Mouse (Mus musculus) liver, embryonic 14.5 days (tissue): ENCODE measurements around the gene Adgre5. TPM values are rescaled to one million over a fixed set of nuclear protein-coding genes. Genes with fewer than 3 reads are reported as not detected.
A peak's percentile ranks its signal among the peaks of the same experiment; 100 is the strongest.

Source experiments
- ATAC-seq: fragments of 200-750 bp; cut with Nextera tagmentation; 2 replicates; pipeline ENCODE4 v1.8.0; 2017; ENCODE audit warnings: moderate number of reproducible peaks, mild to moderate bottlenecking, moderate library complexity; ENCODE audit not compliant: insufficient read depth
- DNase-seq, 3 experiments: peaks; one replicate each; pipeline ENCODE4 v3.0.0-alpha.2; 2012 to 2013; ENCODE audit warnings: low read depth in 3 of 3, low spot score in 3 of 3
- H3K27ac ChIP-seq: fragments of 300-500 bp; sonication (generic); 2 replicates; pipeline ENCODE4 v1.5.1; 2014; ENCODE audit warnings: moderate library complexity, mild to moderate bottlenecking, control low read depth, inconsistent platforms
- H3K27me3 ChIP-seq: fragments of 300-500 bp; sonication (generic); 2 replicates; pipeline ENCODE4 v1.6.1; 2014; ENCODE audit warnings: mild to moderate bottlenecking, low read length, moderate library complexity; ENCODE audit not compliant: control insufficient read depth, insufficient read depth
- H3K36me3 ChIP-seq: fragments of 300-500 bp; sonication (generic); replicated peaks from 2 replicates; pipeline ENCODE4 v1.6.1; 2014; ENCODE audit warnings: low read depth; ENCODE audit not compliant: control insufficient read depth, insufficient read depth
- H3K4me1 ChIP-seq, 2 experiments: fragments of 200-500 bp in 1 of 2; fragments of 300-500 bp in 1 of 2; sonication (generic) in 1 of 2; replicated peaks; 2 replicates each; pipeline ENCODE4 v1.6.1; 2012 to 2014; ENCODE audit warnings: antibody characterized with exemption in 1 of 2, inconsistent platforms in 1 of 2, low read length in 1 of 2; ENCODE audit not compliant: control insufficient read depth in 2 of 2, insufficient read depth in 2 of 2
- H3K4me2 ChIP-seq: fragments of 300-500 bp; sonication (generic); 2 replicates; pipeline ENCODE4 v1.6.1; 2014; ENCODE audit warnings: low read depth, mild to moderate bottlenecking, control low read depth, moderate library complexity
- H3K4me3 ChIP-seq, 2 experiments: fragments of 200-500 bp in 1 of 2; fragments of 300-500 bp in 1 of 2; sonication (generic) in 1 of 2; 2 replicates each; pipeline ENCODE4 v1.5.1; 2012 to 2014; ENCODE audit warnings: low read depth in 2 of 2, low read length in 2 of 2, mild to moderate bottlenecking in 2 of 2, control low read depth in 1 of 2, inconsistent platforms in 1 of 2, moderate library complexity in 1 of 2; ENCODE audit not compliant: insufficient read depth in 1 of 2
- H3K9ac ChIP-seq: fragments of 300-500 bp; sonication (generic); replicated peaks from 2 replicates; pipeline ENCODE4 v1.6.1; 2014; ENCODE audit warnings: mild to moderate bottlenecking, control low read depth, moderate library complexity
- H3K9me3 ChIP-seq: fragments of 300-500 bp; sonication (generic); 2 replicates; pipeline ENCODE4 v1.6.1; 2016; ENCODE audit warnings: low read length, mixed read lengths; ENCODE audit not compliant: control insufficient read depth
- CTCF ChIP-seq: IDR thresholded peaks from 2 replicates; pipeline ENCODE4 v1.5.1; 2016; ENCODE audit warnings: antibody characterized with exemption, low read depth, control low read depth
- EP300 ChIP-seq: IDR thresholded peaks from 2 replicates; pipeline ENCODE4 v1.6.1; 2016; ENCODE audit warnings: antibody characterized with exemption, low read depth
- WGBS: fragments of 180-500 bp; shearing (Covaris S2); extraction: QIAGEN DNeasy Blood & Tissue Kit; methylation state at CpG from one replicate; pipeline ENCODE4 v1.1.7; 2014; ENCODE audit not compliant: insufficient replicate concordance; 5-methylcytosine and 5-hydroxymethylcytosine counted together
- polyA plus RNA-seq, 2 experiments: library from polyadenylated mRNA; depleted of rRNA in 1 of 2; stranded (reverse) in 1 of 2; unstranded in 1 of 2; fragments of >200 nt; fragmentation: Nextera tagmentation in 1 of 2; extraction: Ambion mirVana in 1 of 2; gene quantifications; 2 replicates each; pipeline versions ENCODE4 v1.2.1 to v1.2.3; 2012 to 2014

Gene Adgre5
- polyA plus RNA-seq, 2 experiments, result 8.7 to 11.3 TPM

- 64% methylated on average over 2 of the region's 2 CpGs for WGBS
- H3K4me2 ChIP-seq, result no peak overlapping the region
- TF ChIP-seq CTCF (no peak), EP300 (no peak)
- H3K9me3 ChIP-seq, result no peaks in the 10 kb centered on the region
- H3K4me3 ChIP-seq, result no peak overlapping the region
- peaks cover 15 to 17% of the 10 kb centered on the region in 2 experiments for H3K4me1 ChIP-seq
- ATAC-seq (no peak), DNase-seq (no peak)
- H3K36me3 ChIP-seq, result peaks cover 47% of the 10 kb centered on the region
- no peak overlapping the region for H3K9ac ChIP-seq
- H3K27me3 ChIP-seq, result no peaks in the 10 kb centered on the region
- H3K27ac ChIP-seq, result no peak overlapping the region
Measured at GRCm38 (mm10) chr8:83719048-83719447, 22.1 kb downstream of the Adgre5 start.

- DNase-seq, result peak; percentile 55 to 65 (median 62)
- TF ChIP-seq CTCF (no peak), EP300 (peak; percentile 30)
- WGBS, result 21% methylated on average over 2 of the region's 2 CpGs
- Histone ChIP-seq H3K36me3 (peaks cover 22% of the 10 kb centered on the region), H3K9ac (peak overlapping the region; percentile 72), H3K4me1 (peaks cover 15 to 17% of the 10 kb centered on the region in 2 experiments), H3K4me3 (peak overlapping the region; percentile 77 to 82), H3K4me2 (peak overlapping the region; percentile 85), H3K27ac (peak overlapping the region; percentile 59), H3K27me3 (no peaks in the 10 kb centered on the region), H3K9me3 (no peaks in the 10 kb centered on the region)
- peak; percentile 6; the same call in 1 of the 2 replicates for ATAC-seq
Measured at GRCm38 (mm10) chr8:83716563-83716962, 24.6 kb downstream of the Adgre5 start.

GRCm38 (mm10) chr8:83715771-83716170 is 25.4 kb downstream of the Adgre5 start:
- Histone ChIP-seq H3K4me1 (peaks cover 15 to 17% of the 10 kb centered on the region in 2 experiments), H3K27me3 (no peaks in the 10 kb centered on the region), H3K27ac (peak overlapping the region; percentile 59), H3K9me3 (no peaks in the 10 kb centered on the region), H3K36me3 (peaks cover 15% of the 10 kb centered on the region), H3K4me2 (peak overlapping the region; percentile 85), H3K9ac (peak overlapping the region; percentile 72), H3K4me3 (peak overlapping the region; percentile 77 to 82)
- no peak for DNase-seq
- TF ChIP-seq CTCF, result no peak
- no peak for TF ChIP-seq EP300
- no peak for ATAC-seq
- under 1% methylated on average over 17 of the region's 17 CpGs for WGBS

GRCm38 (mm10) chr8:83715031-83715690 is 26.0 kb downstream of the Adgre5 start, which contains the start of gene Ddx39:
TSS of gene Ddx39 (plus strand) at chr8:83715177.
- under 1% methylated on average over 61 of the region's 63 CpGs for WGBS
- Histone ChIP-seq H3K27ac (peak within 1 kb of the TSS; percentile 59), H3K9me3 (no peaks in the 10 kb centered on the region), H3K4me2 (peak within 1 kb of the TSS; percentile 85), H3K4me1 (peaks cover 15 to 17% of the 10 kb centered on the region in 2 experiments), H3K36me3 (peaks cover 8% of the 10 kb centered on the region), H3K27me3 (no peaks in the 10 kb centered on the region), H3K9ac (peak within 1 kb of the TSS; percentile 72), H3K4me3 (peak within 1 kb of the TSS; percentile 77 to 82)
- ATAC-seq (peak; percentile 99), DNase-seq (peak; percentile 98 to 99 (median 99))
- TF ChIP-seq CTCF, result no peak; the same call in 1 of the 2 replicates
- TF ChIP-seq EP300, result peak; percentile 54

GRCm38 (mm10) chr8:83714676-83715030 is 26.5 kb downstream of the Adgre5 start:
- peak overlapping the region; percentile 36 to 77 for H3K4me3 ChIP-seq
- WGBS, result 9% methylated on average over 8 of the region's 8 CpGs
- ATAC-seq, result peak; percentile 8; the same call in 1 of the 2 replicates
- peaks cover 15 to 17% of the 10 kb centered on the region in 2 experiments for H3K4me1 ChIP-seq
- no peak for DNase-seq
- H3K27ac ChIP-seq, result no peak overlapping the region
- TF ChIP-seq EP300, result no peak
- H3K27me3 ChIP-seq, result no peaks in the 10 kb centered on the region
- no peaks in the 10 kb centered on the region for H3K9me3 ChIP-seq
- H3K4me2 ChIP-seq, result peak overlapping the region; percentile 48
- H3K9ac ChIP-seq, result no peak overlapping the region
- peaks cover 3% of the 10 kb centered on the region for H3K36me3 ChIP-seq
